Mouse (Mus musculus): Measurements from ENCODE around the gene 1700029I15Rik. TPM values are rescaled to one million over a fixed set of nuclear protein-coding genes. Genes with fewer than 3 reads are reported as not detected.

The 1700029I15Rik gene
- polyA plus RNA-seq, 1 experiment from 2014 or later: 9.5 TPM

GRCm38 (mm10) chr2:92370821-92371805 lies 11.2 kb upstream of the 1700029I15Rik start:
- WGBS: 3% methylated on average over 45 of the region's 45 CpGs
- no peak for ATAC-seq
- Histone ChIP-seq H3K9me3 (replicated peaks; ENCODE audit: control insufficient read depth, low read length, poor library complexity, severe bottlenecking) (no peaks in the 10 kb centered on the region), H3K27ac (ENCODE audit: low read length) (no peak overlapping the region), H3K4me1 (ENCODE audit: control insufficient read depth, insufficient read depth, low read length) (peaks cover 33% of the 10 kb centered on the region), H3K36me3 (ENCODE audit: control insufficient read depth, insufficient read depth, low read length) (no peaks in the 10 kb centered on the region; the same call in 1 of the 2 replicates), H3K4me2 (ENCODE audit: low read length) (peak overlapping the region; percentile 50), H3K27me3 (ENCODE audit: control insufficient read depth, insufficient read depth, low read depth, low read length) (peaks cover 13% of the 10 kb centered on the region), H3K4me3 (ENCODE audit: low read depth, low read length) (peak overlapping the region; percentile 28), H3K9ac (ENCODE audit: low read depth, low read length) (peak overlapping the region; percentile 35)

GRCm38 (mm10) chr2:92371971-92372690 lies 10.2 kb upstream of the 1700029I15Rik start:
- peaks cover 13% of the 10 kb centered on the region for H3K27me3 ChIP-seq (ENCODE audit: control insufficient read depth, insufficient read depth, low read depth, low read length)
- H3K27ac ChIP-seq (ENCODE audit: low read length): no peak overlapping the region
- no peak overlapping the region for H3K4me3 ChIP-seq (ENCODE audit: low read depth, low read length)
- ATAC-seq: no peak
- no peaks in the 10 kb centered on the region for H3K36me3 ChIP-seq (ENCODE audit: control insufficient read depth, insufficient read depth, low read length)
- H3K4me1 ChIP-seq (ENCODE audit: control insufficient read depth, insufficient read depth, low read length): peaks cover 36% of the 10 kb centered on the region
- no peak overlapping the region for H3K9ac ChIP-seq (ENCODE audit: low read depth, low read length)
- H3K4me2 ChIP-seq (ENCODE audit: low read length): peak overlapping the region; percentile 11; the same call in 1 of the 2 replicates
- WGBS: 2% methylated on average over 10 of the region's 10 CpGs
- no peaks in the 10 kb centered on the region for H3K9me3 ChIP-seq (replicated peaks; ENCODE audit: control insufficient read depth, low read length, poor library complexity, severe bottlenecking)

- Histone ChIP-seq H3K4me1 (ENCODE audit: control insufficient read depth, insufficient read depth, low read length) (peaks cover 36% of the 10 kb centered on the region), H3K27me3 (ENCODE audit: control insufficient read depth, insufficient read depth, low read depth, low read length) (peaks cover 13% of the 10 kb centered on the region)
- 24% methylated on average over 9 of the region's 9 CpGs for WGBS
Measured at GRCm38 (mm10) chr2:92372767-92373436, 9.4 kb upstream of the 1700029I15Rik start.

GRCm38 (mm10) chr2:92373437-92373813 lies 8.9 kb upstream of the 1700029I15Rik start:
- 59% methylated on average over 11 of the region's 11 CpGs for WGBS
- Histone ChIP-seq H3K4me3 (ENCODE audit: low read depth, low read length) (no peak overlapping the region), H3K36me3 (ENCODE audit: control insufficient read depth, insufficient read depth, low read length) (peaks cover 7% of the 10 kb centered on the region; the same call in 1 of the 2 replicates), H3K27ac (ENCODE audit: low read length) (no peak overlapping the region), H3K9me3 (replicated peaks; ENCODE audit: control insufficient read depth, low read length, poor library complexity, severe bottlenecking) (no peaks in the 10 kb centered on the region), H3K4me1 (ENCODE audit: control insufficient read depth, insufficient read depth, low read length) (peaks cover 36% of the 10 kb centered on the region), H3K9ac (ENCODE audit: low read depth, low read length) (no peak overlapping the region), H3K4me2 (ENCODE audit: low read length) (no peak overlapping the region), H3K27me3 (ENCODE audit: control insufficient read depth, insufficient read depth, low read depth, low read length) (peaks cover 13% of the 10 kb centered on the region)
- no peak for ATAC-seq

More at GRCm38 (mm10) chr2:92372767-92373436, 9.4 kb upstream of the 1700029I15Rik start:
- Histone ChIP-seq H3K9me3 (replicated peaks; ENCODE audit: control insufficient read depth, low read length, poor library complexity, severe bottlenecking) (no peaks in the 10 kb centered on the region), H3K4me2 (ENCODE audit: low read length) (no peak overlapping the region), H3K4me3 (ENCODE audit: low read depth, low read length) (no peak overlapping the region), H3K27ac (ENCODE audit: low read length) (no peak overlapping the region), H3K36me3 (ENCODE audit: control insufficient read depth, insufficient read depth, low read length) (peaks cover 3% of the 10 kb centered on the region; the same call in 1 of the 2 replicates), H3K9ac (ENCODE audit: low read depth, low read length) (no peak overlapping the region)
- ATAC-seq: no peak

GRCm38 (mm10) chr2:92374514-92374913 lies 7.8 kb upstream of the 1700029I15Rik start, which contains the start of the genes Pex16 and Large2:
TSS of gene Pex16 (plus strand) at chr2:92374676.
TSS of gene Large2 (minus strand) at chr2:92374869.
- 4% methylated on average over 16 of the region's 16 CpGs for WGBS
- Histone ChIP-seq H3K9ac (ENCODE audit: low read depth, low read length) (peak within 1 kb of the TSS; percentile 76), H3K4me2 (ENCODE audit: low read length) (peak within 1 kb of the TSS; percentile 87), H3K27ac (ENCODE audit: low read length) (peak within 1 kb of the TSS; percentile 84), H3K36me3 (ENCODE audit: control insufficient read depth, insufficient read depth, low read length) (peaks cover 17% of the 10 kb centered on the region; the same call in 1 of the 2 replicates), H3K4me3 (ENCODE audit: low read depth, low read length) (peak within 1 kb of the TSS; percentile 65), H3K27me3 (ENCODE audit: control insufficient read depth, insufficient read depth, low read depth, low read length) (peaks cover 5% of the 10 kb centered on the region; the same call in 1 of the 2 replicates), H3K4me1 (ENCODE audit: control insufficient read depth, insufficient read depth, low read length) (peaks cover 36% of the 10 kb centered on the region), H3K9me3 (replicated peaks; ENCODE audit: control insufficient read depth, low read length, poor library complexity, severe bottlenecking) (no peaks in the 10 kb centered on the region)
- peak; percentile 37 for ATAC-seq

GRCm38 (mm10) chr2:92375099-92375623 lies 7.2 kb upstream of the 1700029I15Rik start:
- Histone ChIP-seq H3K27me3 (ENCODE audit: control insufficient read depth, insufficient read depth, low read depth, low read length) (peaks cover 2% of the 10 kb centered on the region; the same call in 1 of the 2 replicates), H3K4me1 (ENCODE audit: control insufficient read depth, insufficient read depth, low read length) (peaks cover 36% of the 10 kb centered on the region), H3K4me2 (ENCODE audit: low read length) (peak overlapping the region; percentile 87), H3K27ac (ENCODE audit: low read length) (peak overlapping the region; percentile 84), H3K4me3 (ENCODE audit: low read depth, low read length) (peak overlapping the region; percentile 65), H3K36me3 (ENCODE audit: control insufficient read depth, insufficient read depth, low read length) (peaks cover 21% of the 10 kb centered on the region; the same call in 1 of the 2 replicates), H3K9me3 (replicated peaks; ENCODE audit: control insufficient read depth, low read length, poor library complexity, severe bottlenecking) (no peaks in the 10 kb centered on the region), H3K9ac (ENCODE audit: low read depth, low read length) (peak overlapping the region; percentile 76)
- peak; percentile 94 for ATAC-seq
- WGBS: under 1% methylated on average over 29 of the region's 29 CpGs

- 16% methylated on average over 10 of the region's 10 CpGs for WGBS
- Histone ChIP-seq H3K9me3 (replicated peaks; ENCODE audit: control insufficient read depth, low read length, poor library complexity, severe bottlenecking) (no peaks in the 10 kb centered on the region), H3K4me3 (ENCODE audit: low read depth, low read length) (peak overlapping the region; percentile 65), H3K9ac (ENCODE audit: low read depth, low read length) (peak overlapping the region; percentile 76), H3K27ac (ENCODE audit: low read length) (peak overlapping the region; percentile 84; the same call in 1 of the 2 replicates), H3K4me2 (ENCODE audit: low read length) (peak overlapping the region; percentile 87), H3K36me3 (ENCODE audit: control insufficient read depth, insufficient read depth, low read length) (peaks cover 21% of the 10 kb centered on the region; the same call in 1 of the 2 replicates), H3K4me1 (ENCODE audit: control insufficient read depth, insufficient read depth, low read length) (peaks cover 33% of the 10 kb centered on the region), H3K27me3 (ENCODE audit: control insufficient read depth, insufficient read depth, low read depth, low read length) (no peaks in the 10 kb centered on the region)
- ATAC-seq: no peak
Measured at GRCm38 (mm10) chr2:92375788-92376187, 6.5 kb upstream of the 1700029I15Rik start.

- H3K4me3 ChIP-seq (ENCODE audit: low read depth, low read length): no peak overlapping the region
- WGBS: 92% methylated on average over 6 of the region's 6 CpGs
- H3K4me2 ChIP-seq (ENCODE audit: low read length): peak overlapping the region; percentile 87
- no peak overlapping the region for H3K27ac ChIP-seq (ENCODE audit: low read length)
- H3K36me3 ChIP-seq (ENCODE audit: control insufficient read depth, insufficient read depth, low read length): peaks cover 24% of the 10 kb centered on the region; the same call in 1 of the 2 replicates
- no peaks in the 10 kb centered on the region for H3K27me3 ChIP-seq (ENCODE audit: control insufficient read depth, insufficient read depth, low read depth, low read length)
- no peak for ATAC-seq
- no peaks in the 10 kb centered on the region for H3K9me3 ChIP-seq (replicated peaks; ENCODE audit: control insufficient read depth, low read length, poor library complexity, severe bottlenecking)
- H3K9ac ChIP-seq (ENCODE audit: low read depth, low read length): peak overlapping the region; percentile 76
- peaks cover 31% of the 10 kb centered on the region for H3K4me1 ChIP-seq (ENCODE audit: control insufficient read depth, insufficient read depth, low read length)
Measured at GRCm38 (mm10) chr2:92376300-92376699, 6.0 kb upstream of the 1700029I15Rik start.

Measured in midbrain, embryonic 16.5 days (tissue).